Mouse (Mus musculus): Measurements from ENCODE around the gene Aspscr1.
A peak's percentile ranks its signal among the peaks of the same experiment; 100 is the strongest.

The Aspscr1 gene

GRCm38 (mm10) chr11:120683536-120683935 lies 10.8 kb downstream of the Aspscr1 start:
- no peak for DNase-seq (ENCODE audit: low spot score)

GRCm38 (mm10) chr11:120684086-120684485 lies 11.3 kb downstream of the Aspscr1 start:
- DNase-seq (ENCODE audit: low spot score) = no peak

GRCm38 (mm10) chr11:120684660-120685059 lies 11.9 kb downstream of the Aspscr1 start:
- DNase-seq (ENCODE audit: low spot score) = no peak

- no peak for DNase-seq (ENCODE audit: low spot score)
Measured at GRCm38 (mm10) chr11:120686650-120687272, 14.0 kb downstream of the Aspscr1 start.

GRCm38 (mm10) chr11:120689365-120689764 lies 16.6 kb downstream of the Aspscr1 start:
- no peak for DNase-seq (ENCODE audit: low spot score)

GRCm38 (mm10) chr11:120692471-120693011 lies 19.8 kb downstream of the Aspscr1 start:
- DNase-seq (ENCODE audit: low spot score) = no peak

- no peak for DNase-seq (ENCODE audit: low spot score)
Measured at GRCm38 (mm10) chr11:120693461-120693860, 20.7 kb downstream of the Aspscr1 start.

GRCm38 (mm10) chr11:120695184-120695583 lies 22.4 kb downstream of the Aspscr1 start:
- DNase-seq (ENCODE audit: low spot score) = no peak

- no peak for DNase-seq (ENCODE audit: low spot score)
Measured at GRCm38 (mm10) chr11:120695641-120696040, 22.9 kb downstream of the Aspscr1 start.

- DNase-seq (ENCODE audit: low spot score) = no peak
Measured at GRCm38 (mm10) chr11:120696568-120696967, 23.8 kb downstream of the Aspscr1 start.

- no peak for DNase-seq (ENCODE audit: low spot score)
Measured at GRCm38 (mm10) chr11:120697741-120698140, 25.0 kb downstream of the Aspscr1 start.

- no peak for DNase-seq (ENCODE audit: low spot score)
Measured at GRCm38 (mm10) chr11:120703696-120704454, 31.1 kb downstream of the Aspscr1 start.

- no peak for DNase-seq (ENCODE audit: low spot score)
Measured at GRCm38 (mm10) chr11:120704486-120705325, 31.9 kb downstream of the Aspscr1 start.

GRCm38 (mm10) chr11:120706120-120706519 lies 33.3 kb downstream of the Aspscr1 start:
- no peak for DNase-seq (ENCODE audit: low spot score)

- no peak for DNase-seq (ENCODE audit: low spot score)
Measured at GRCm38 (mm10) chr11:120707225-120707624, 34.5 kb downstream of the Aspscr1 start.

- no peak for DNase-seq (ENCODE audit: low spot score)
Measured at GRCm38 (mm10) chr11:120707969-120708368, 35.2 kb downstream of the Aspscr1 start.

- DNase-seq (ENCODE audit: low spot score) = no peak
Measured at GRCm38 (mm10) chr11:120709551-120709950, 36.8 kb downstream of the Aspscr1 start.

- DNase-seq (ENCODE audit: low spot score) = no peak
Measured at GRCm38 (mm10) chr11:120710672-120711071, 37.9 kb downstream of the Aspscr1 start.

GRCm38 (mm10) chr11:120711980-120712604 lies 39.3 kb downstream of the Aspscr1 start:
- DNase-seq (ENCODE audit: low spot score) = no peak

- DNase-seq (ENCODE audit: low spot score) = peak; percentile 44
Measured at GRCm38 (mm10) chr11:120712771-120713568, 40.2 kb downstream of the Aspscr1 start.
